Mouse (Mus musculus) neural tube, embryonic 11.5 days (tissue): ENCODE results near the gene Gdf15. TPM values are rescaled to one million over a fixed set of nuclear protein-coding genes. Genes with fewer than 3 reads are reported as not detected.

Experiments used
- ATAC-seq: fragments of 200-750 bp; cut with Nextera tagmentation; 2 replicates; pipeline ENCODE4 v1.8.0; 2017; ENCODE audit warnings: moderate number of reproducible peaks, mild to moderate bottlenecking, moderate TSS enrichment, moderate library complexity; ENCODE audit not compliant: insufficient read depth, low FRiP score, low TSS enrichment
- DNase-seq: peaks from one replicate; pipeline ENCODE4 v3.0.0-alpha.2; 2015; ENCODE audit warnings: low spot score
- H3K27ac ChIP-seq: fragments of 300-500 bp; sonication (generic); 2 replicates; pipeline ENCODE4 v1.5.1; 2014; ENCODE audit warnings: low read depth, mild to moderate bottlenecking, low read length
- H3K27me3 ChIP-seq: fragments of 300-500 bp; sonication (generic); 2 replicates; pipeline ENCODE4 v1.6.1; 2014; ENCODE audit warnings: mild to moderate bottlenecking, low read length, mixed read lengths; ENCODE audit not compliant: control insufficient read depth, insufficient read depth
- H3K36me3 ChIP-seq: fragments of 300-500 bp; sonication (generic); 2 replicates; pipeline ENCODE4 v1.6.1; 2014; ENCODE audit warnings: mild to moderate bottlenecking, low read length, moderate library complexity, mixed read lengths; ENCODE audit not compliant: control insufficient read depth, insufficient read depth
- H3K4me1 ChIP-seq: fragments of 300-500 bp; sonication (generic); 2 replicates; pipeline ENCODE4 v1.6.1; 2014; ENCODE audit warnings: low read length, mixed read lengths; ENCODE audit not compliant: control insufficient read depth, insufficient read depth
- H3K4me2 ChIP-seq: fragments of 300-500 bp; sonication (generic); 2 replicates; pipeline ENCODE4 v1.6.1; 2014; ENCODE audit warnings: low read depth, mild to moderate bottlenecking, moderate library complexity
- H3K4me3 ChIP-seq: fragments of 300-500 bp; sonication (generic); 2 replicates; pipeline ENCODE4 v1.5.1; 2014; ENCODE audit warnings: low read depth, low read length
- H3K9ac ChIP-seq: fragments of 300-500 bp; sonication (generic); 2 replicates; pipeline ENCODE4 v1.6.1; 2014; ENCODE audit warnings: mild to moderate bottlenecking, low read length
- H3K9me3 ChIP-seq: fragments of 300-500 bp; sonication (generic); 2 replicates; pipeline ENCODE4 v1.6.1; 2016; ENCODE audit warnings: low read length; ENCODE audit not compliant: control insufficient read depth
- WGBS: fragments of 180-500 bp; shearing (Covaris S2); extraction: QIAGEN DNeasy Blood & Tissue Kit; methylation state at CpG from one replicate; pipeline ENCODE4 v1.1.7; 2014; 5-methylcytosine and 5-hydroxymethylcytosine counted together
- polyA plus RNA-seq: library from polyadenylated mRNA; unstranded; fragments of >200 nt; fragmentation: Nextera tagmentation; extraction: Ambion mirVana; gene quantifications from 2 replicates; pipeline ENCODE4 v1.2.1, GENCODE M21; 2014

Gene Gdf15
- polyA plus RNA-seq, 1 experiment from 2014 or later: 0.28 TPM

DNA sequence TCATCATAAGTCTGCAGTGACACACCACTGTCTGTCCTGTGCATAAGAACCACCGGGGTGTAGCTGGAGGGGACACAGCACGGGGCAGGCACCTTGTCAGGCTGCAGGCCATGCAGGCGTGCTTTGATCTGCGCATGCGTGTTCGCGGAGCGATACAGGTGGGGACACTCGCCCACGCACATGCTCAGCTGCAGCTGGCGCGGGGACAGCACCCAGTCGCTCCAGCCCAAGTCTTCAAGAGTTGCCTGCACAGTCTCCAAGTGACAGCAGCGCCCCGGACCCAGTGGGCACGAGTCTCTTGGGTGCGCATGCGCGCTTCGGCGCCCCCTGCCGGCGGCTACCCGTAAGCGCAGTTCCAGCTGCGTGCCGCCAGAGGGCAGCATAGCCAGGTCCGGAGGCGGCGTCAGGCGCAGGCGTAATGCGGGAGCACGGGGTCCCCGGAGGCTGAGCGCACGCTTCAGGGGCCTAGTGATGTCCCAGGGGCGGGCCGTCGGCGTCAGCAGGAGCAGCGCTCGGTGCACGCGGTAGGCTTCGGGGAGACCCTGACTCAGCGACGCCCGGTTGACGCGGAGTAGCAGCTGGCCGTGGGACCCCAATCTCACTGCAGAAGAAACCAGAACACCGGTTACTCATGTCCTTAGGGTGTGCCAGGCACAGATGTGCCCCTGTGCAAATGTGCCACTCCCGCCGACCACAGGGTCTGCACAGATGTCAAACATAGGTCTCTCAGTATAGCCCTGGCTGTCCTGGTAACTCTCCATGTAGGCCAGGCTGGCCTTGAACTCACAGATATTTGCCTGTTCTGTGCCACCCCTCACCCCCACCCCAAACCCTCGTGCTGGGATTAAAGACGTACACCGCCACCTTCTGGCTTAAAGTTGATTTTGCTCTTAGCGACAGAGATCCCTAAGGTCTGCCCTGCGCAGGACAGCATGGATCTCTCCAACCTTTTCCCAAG, 2.4 kb downstream of the Gdf15 start:
- ATAC-seq (peak; percentile 89), DNase-seq (peak; percentile 95)
- peak overlapping the region; percentile 58 for H3K9ac ChIP-seq
- no peaks in the 10 kb centered on the region for H3K9me3 ChIP-seq
- peaks cover 10% of the 10 kb centered on the region; the same call in 1 of the 2 replicates for H3K4me1 ChIP-seq
- H3K27me3 ChIP-seq: peaks cover 11% of the 10 kb centered on the region
- peak overlapping the region; percentile 57 for H3K4me2 ChIP-seq
- H3K27ac ChIP-seq: no peak overlapping the region
- H3K36me3 ChIP-seq: no peaks in the 10 kb centered on the region
- H3K4me3 ChIP-seq: peak overlapping the region; percentile 36
- 1% methylated on average over 60 of the region's 60 CpGs for WGBS

DNA sequence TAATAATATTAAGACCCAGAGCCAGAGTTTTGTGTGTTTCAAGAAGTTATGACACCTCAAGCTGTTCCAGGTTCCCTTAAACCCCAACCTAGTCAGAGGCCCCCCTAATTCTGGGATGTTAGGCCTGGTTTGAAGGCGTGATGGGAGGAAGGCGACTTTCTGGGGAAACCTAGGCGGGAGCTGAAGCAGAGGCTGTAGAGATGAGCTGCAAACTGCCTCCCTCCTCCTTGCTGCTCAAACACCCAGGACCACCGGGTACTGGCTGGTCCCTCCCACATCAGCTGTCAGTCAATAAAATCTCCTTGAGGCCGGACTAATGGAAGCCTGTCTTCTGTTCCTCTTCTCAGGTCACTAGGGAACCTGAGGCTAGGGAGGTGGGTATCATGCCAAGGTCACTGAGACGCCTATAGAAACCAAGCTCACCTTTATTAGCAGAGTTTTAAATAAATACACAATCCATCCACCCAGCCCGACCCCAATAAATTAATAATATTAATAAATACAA, 3.2 kb downstream of the Gdf15 start:
- Histone ChIP-seq H3K4me3 (peak overlapping the region; percentile 36; the same call in 1 of the 2 replicates), H3K27ac (no peak overlapping the region), H3K36me3 (no peaks in the 10 kb centered on the region), H3K27me3 (peaks cover 11% of the 10 kb centered on the region), H3K4me2 (peak overlapping the region; percentile 57), H3K9me3 (no peaks in the 10 kb centered on the region), H3K9ac (peak overlapping the region; percentile 58), H3K4me1 (peaks cover 10% of the 10 kb centered on the region; the same call in 1 of the 2 replicates)
- DNase-seq (no peak), ATAC-seq (0 out of 2 replicates have a peak, but pooled peaks have one; percentile 2)
- WGBS: 60% methylated on average over 7 of the region's 7 CpGs

DNA sequence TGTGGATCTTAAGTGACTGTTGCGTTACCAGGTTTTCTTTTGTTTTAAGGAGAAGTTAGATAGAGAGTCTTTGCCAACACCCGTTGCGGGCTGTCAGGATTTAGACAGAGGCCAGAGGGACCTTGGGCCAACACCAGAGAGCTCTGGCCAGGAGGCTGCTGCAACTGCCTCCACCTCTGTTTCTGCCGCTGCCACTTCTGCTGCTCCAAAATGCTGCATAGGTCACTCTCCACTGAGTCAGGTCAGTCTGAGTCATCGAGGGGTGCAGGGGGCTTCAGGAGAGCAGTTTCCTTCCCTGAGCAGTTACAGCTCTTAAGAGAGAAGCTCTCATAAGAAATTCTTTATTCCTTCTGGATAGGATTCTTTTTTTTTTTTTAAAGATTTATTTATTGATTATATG, 5.2 kb downstream of the Gdf15 start:
- Histone ChIP-seq H3K4me3 (no peak overlapping the region), H3K9me3 (no peaks in the 10 kb centered on the region), H3K36me3 (no peaks in the 10 kb centered on the region), H3K9ac (no peak overlapping the region), H3K4me2 (no peak overlapping the region), H3K27ac (no peak overlapping the region), H3K4me1 (peaks cover 10% of the 10 kb centered on the region; the same call in 1 of the 2 replicates), H3K27me3 (peaks cover 11% of the 10 kb centered on the region)
- WGBS: 88% methylated on average over 5 of the region's 5 CpGs
- ATAC-seq: no peak
- DNase-seq: no peak

DNA sequence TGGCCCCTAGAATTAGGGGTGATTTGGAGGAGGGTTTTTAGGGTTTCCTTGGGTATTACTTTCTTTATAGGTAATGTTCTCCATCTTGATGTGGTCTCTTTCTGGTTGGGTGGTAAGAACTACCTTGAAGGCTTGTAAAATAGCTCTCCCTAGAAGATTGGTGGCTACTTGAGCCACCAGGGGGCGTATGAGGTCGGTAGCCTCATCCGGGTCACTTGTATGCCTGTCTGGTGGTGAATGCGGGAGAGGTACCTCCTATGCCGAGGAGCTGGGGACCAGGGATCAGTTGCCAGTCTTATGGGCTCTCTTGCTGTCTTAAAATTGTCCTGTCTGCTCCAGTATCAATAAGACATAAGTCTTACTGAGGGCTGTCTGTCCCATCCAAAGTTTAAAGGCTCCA, 7.2 kb downstream of the Gdf15 start:
- H3K4me3 ChIP-seq: no peak overlapping the region
- no peak overlapping the region for H3K9ac ChIP-seq
- 21% methylated on average over 5 of the region's 5 CpGs for WGBS
- H3K36me3 ChIP-seq: no peaks in the 10 kb centered on the region
- peak; percentile 58 for DNase-seq
- no peaks in the 10 kb centered on the region for H3K27me3 ChIP-seq
- no peak overlapping the region for H3K27ac ChIP-seq
- H3K4me2 ChIP-seq: no peak overlapping the region
- H3K4me1 ChIP-seq: peaks cover 2% of the 10 kb centered on the region; the same call in 1 of the 2 replicates
- ATAC-seq: no peak
- no peaks in the 10 kb centered on the region for H3K9me3 ChIP-seq

DNA sequence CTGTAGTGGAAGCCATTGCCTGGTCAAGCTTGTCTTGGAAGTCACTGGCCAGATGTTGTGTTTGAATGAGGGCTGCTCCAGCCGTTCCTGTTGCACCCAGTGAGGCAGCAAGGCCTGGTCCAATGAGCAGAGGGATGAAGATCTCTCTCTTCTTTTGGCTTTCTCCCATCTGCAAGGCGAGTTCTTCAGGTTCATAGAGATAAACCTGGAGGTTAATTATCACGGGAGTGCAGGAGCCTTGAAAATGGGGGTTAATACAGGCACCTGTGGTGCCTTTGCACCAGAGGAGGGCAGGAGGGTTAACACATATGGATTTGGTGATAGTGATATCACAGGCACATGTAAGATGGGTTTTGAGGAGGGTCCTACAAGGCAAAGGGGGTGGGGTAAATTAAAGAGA, 10.0 kb downstream of the Gdf15 start:
- H3K27ac ChIP-seq: no peak overlapping the region
- H3K9me3 ChIP-seq: no peaks in the 10 kb centered on the region
- no peak overlapping the region for H3K4me3 ChIP-seq
- DNase-seq (no peak), ATAC-seq (no peak)
- H3K4me1 ChIP-seq: no peaks in the 10 kb centered on the region
- no peak overlapping the region for H3K4me2 ChIP-seq
- 66% methylated on average over 3 of the region's 3 CpGs for WGBS
- no peak overlapping the region for H3K9ac ChIP-seq
- H3K36me3 ChIP-seq: no peaks in the 10 kb centered on the region
- H3K27me3 ChIP-seq: no peaks in the 10 kb centered on the region

DNA sequence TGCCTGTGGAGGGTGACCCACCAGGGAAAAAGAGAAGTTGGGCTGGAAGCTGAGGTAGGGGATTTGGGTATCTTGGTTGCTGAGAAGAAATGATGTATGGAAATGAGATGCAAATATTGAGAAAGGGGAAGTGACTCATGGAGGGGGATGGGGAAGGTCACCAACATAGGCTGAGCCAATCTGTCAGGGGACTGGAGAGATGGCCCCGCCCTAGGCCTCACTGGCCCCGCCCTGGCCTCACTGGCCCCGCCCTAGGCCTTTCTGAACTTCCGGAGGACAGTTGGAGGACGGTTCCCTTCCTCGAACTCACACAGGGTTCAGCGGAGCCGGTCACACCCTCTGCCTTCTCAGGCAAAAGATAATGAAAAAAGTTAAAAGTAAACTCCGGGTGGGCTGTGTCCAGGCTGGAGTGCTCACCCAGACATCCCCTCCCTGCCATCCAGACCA, 13.3 kb downstream of the Gdf15 start:
- Histone ChIP-seq H3K27ac (no peak overlapping the region), H3K36me3 (no peaks in the 10 kb centered on the region), H3K27me3 (no peaks in the 10 kb centered on the region), H3K4me2 (no peak overlapping the region), H3K4me3 (no peak overlapping the region), H3K9me3 (no peaks in the 10 kb centered on the region), H3K9ac (no peak overlapping the region), H3K4me1 (no peaks in the 10 kb centered on the region)
- ATAC-seq (peak; percentile 62; the same call in 1 of the 2 replicates), DNase-seq (peak; percentile 61)
- 46% methylated on average over 9 of the region's 9 CpGs for WGBS

DNA sequence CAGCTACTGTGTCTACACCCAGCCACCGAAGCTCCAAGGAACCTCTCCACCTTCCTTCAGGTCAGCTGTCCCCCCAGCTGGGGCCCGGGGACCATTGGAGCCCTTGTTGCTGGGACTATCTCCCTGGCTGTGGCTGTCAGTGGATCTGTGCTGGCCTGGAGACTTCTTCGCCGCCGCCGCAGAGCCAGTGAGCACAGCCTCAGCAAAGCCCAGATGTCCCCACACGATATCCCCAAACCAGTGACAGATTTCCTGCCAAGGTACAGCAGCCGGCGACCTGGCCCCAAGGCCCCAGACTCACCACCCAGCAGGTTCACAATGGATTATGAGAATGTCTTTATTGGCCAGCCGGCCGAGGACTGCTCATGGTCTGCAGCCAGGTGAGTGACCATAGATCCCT, 14.3 kb downstream of the Gdf15 start:
- Histone ChIP-seq H3K9ac (no peak overlapping the region), H3K9me3 (no peaks in the 10 kb centered on the region), H3K4me2 (no peak overlapping the region), H3K27ac (no peak overlapping the region), H3K4me3 (no peak overlapping the region), H3K36me3 (no peaks in the 10 kb centered on the region), H3K4me1 (no peaks in the 10 kb centered on the region), H3K27me3 (no peaks in the 10 kb centered on the region)
- WGBS: 79% methylated on average over 11 of the region's 11 CpGs
- no peak for DNase-seq
- ATAC-seq: no peak

DNA sequence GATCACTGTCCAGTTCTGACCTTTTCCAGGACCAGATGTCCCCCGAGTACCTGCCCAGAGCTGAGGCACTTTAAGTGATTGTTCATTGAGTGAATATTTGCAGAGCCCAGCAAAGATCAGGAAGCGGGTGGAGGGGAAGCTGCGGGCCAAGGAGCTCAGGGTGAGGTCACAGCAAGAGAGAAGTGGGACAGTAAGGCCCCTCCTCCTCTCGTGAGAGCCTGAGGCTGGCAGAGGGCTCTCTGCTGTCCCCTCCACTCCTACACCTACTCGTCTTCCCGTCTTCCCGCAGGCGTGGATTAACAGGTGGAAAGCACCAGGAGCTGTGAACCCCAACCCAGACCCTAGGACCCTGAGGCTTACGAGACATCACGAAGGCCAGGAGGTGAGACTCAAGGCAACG, 15.6 kb downstream of the Gdf15 start:
- no peak overlapping the region for H3K4me3 ChIP-seq
- H3K4me1 ChIP-seq: no peaks in the 10 kb centered on the region
- ATAC-seq (no peak), DNase-seq (no peak)
- no peak overlapping the region for H3K9ac ChIP-seq
- no peaks in the 10 kb centered on the region for H3K27me3 ChIP-seq
- no peak overlapping the region for H3K4me2 ChIP-seq
- H3K36me3 ChIP-seq: no peaks in the 10 kb centered on the region
- no peaks in the 10 kb centered on the region for H3K9me3 ChIP-seq
- H3K27ac ChIP-seq: no peak overlapping the region
- WGBS: 51% methylated on average over 11 of the region's 11 CpGs
